In the genomic region with DNA sequence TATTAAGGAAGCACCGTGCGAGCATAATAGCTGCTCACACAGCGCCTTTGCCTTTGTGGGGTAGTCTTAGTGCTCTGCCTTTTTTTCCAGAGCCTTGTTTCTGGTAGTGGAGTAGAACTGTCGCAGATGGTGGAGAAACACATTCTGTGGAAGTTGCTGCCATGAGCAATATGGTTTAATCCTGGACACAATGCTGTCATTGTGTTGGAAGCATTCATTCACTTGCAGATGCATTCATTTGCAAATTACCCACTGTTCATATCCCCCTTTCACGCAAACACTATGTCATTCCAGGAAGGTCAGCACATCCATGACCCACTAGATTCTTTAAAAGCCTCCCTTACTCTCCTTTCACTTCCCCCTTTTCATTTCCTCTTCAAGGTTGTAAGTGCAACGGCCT, we compare ENCODE assay signal across 11 mouse cellular contexts.
DNase-seq lines count a peak whose midpoint lies in the region; ATAC-seq and TF ChIP-seq lines count a peak whose summit lies in the region.
"Had no signal": no experiment of that assay in that cellular context is flagged by ENCODE, and none has a peak within 500 bp of the region (broad histone marks: within the 10 kb centered on the region; RNA-seq: fewer than 3 reads in every experiment).

No protein-coding gene starts in this region.

- no peaks in the 10 kb centered on the region for H3K27me3 ChIP-seq in limb, embryonic 11.5 days (ENCODE audit: control insufficient read depth, insufficient read depth, low read length)
- H3K27me3 ChIP-seq in limb, embryonic 10.5 days (ENCODE audit: low read depth, poor library complexity, severe bottlenecking) = no peaks in the 10 kb centered on the region
- H3K27me3 ChIP-seq in forebrain, embryonic 12.5 days = no peaks in the 10 kb centered on the region
- no peaks in the 10 kb centered on the region for H3K27me3 ChIP-seq in limb, embryonic 12.5 days
- no peaks in the 10 kb centered on the region for H3K27me3 ChIP-seq in neural tube, embryonic 13.5 days
- no peaks in the 10 kb centered on the region for H3K27me3 ChIP-seq in thymus, adult 2 months (ENCODE audit: control insufficient read depth, insufficient read depth, low read length)
- H3K27me3 ChIP-seq in stomach, postnatal 0 days (ENCODE audit: control insufficient read depth, insufficient read depth, low read length) = no peaks in the 10 kb centered on the region
- H3K27me3 ChIP-seq: liver, embryonic 13.5 days had no signal

- H3K4me1 ChIP-seq in limb, embryonic 11.5 days (ENCODE audit: control insufficient read depth, insufficient read depth, low read length) = no peaks in the 10 kb centered on the region
- H3K4me1 ChIP-seq in limb, embryonic 10.5 days = peaks cover 11% of the 10 kb centered on the region
- H3K4me1 ChIP-seq in forebrain, embryonic 12.5 days = peaks cover 11% of the 10 kb centered on the region
- peaks cover 7% of the 10 kb centered on the region; the same call in 1 of the 2 replicates for H3K4me1 ChIP-seq in limb, embryonic 12.5 days (replicated peaks)
- peaks cover 10% of the 10 kb centered on the region; the same call in 1 of the 2 replicates for H3K4me1 ChIP-seq in neural tube, embryonic 13.5 days (replicated peaks)
- no peaks in the 10 kb centered on the region for H3K4me1 ChIP-seq in thymus, adult 2 months (replicated peaks; ENCODE audit: control insufficient read depth, insufficient read depth, low read length)
- H3K4me1 ChIP-seq in stomach, postnatal 0 days (replicated peaks; ENCODE audit: control insufficient read depth, insufficient read depth) = no peaks in the 10 kb centered on the region
- H3K4me1 ChIP-seq: liver, embryonic 13.5 days had no signal

- no peak overlapping the region for H3K27ac ChIP-seq in limb, embryonic 11.5 days (replicated peaks; ENCODE audit: low read depth, low read length)
- H3K27ac ChIP-seq in limb, embryonic 10.5 days = no peak overlapping the region
- peak overlapping the region; percentile 80; the same call in 1 of the 2 replicates for H3K27ac ChIP-seq in forebrain, embryonic 12.5 days
- H3K27ac ChIP-seq in limb, embryonic 12.5 days = peak overlapping the region; percentile 35; the same call in 1 of the 2 replicates
- peak overlapping the region; percentile 38 for H3K27ac ChIP-seq in neural tube, embryonic 13.5 days (replicated peaks)
- H3K27ac ChIP-seq in thymus, adult 2 months (ENCODE audit: control insufficient read depth, insufficient read depth, low read length) = no peak overlapping the region
- H3K27ac ChIP-seq in stomach, postnatal 0 days (replicated peaks) = no peak overlapping the region
- H3K27ac ChIP-seq: liver, embryonic 13.5 days had no signal

- peak; percentile 86 for ATAC-seq in limb, embryonic 11.5 days (ENCODE audit: insufficient number of reproducible peaks, low FRiP score, low TSS enrichment, low read depth)
- ATAC-seq in forebrain, embryonic 12.5 days (ENCODE audit: low FRiP score) = peak; percentile 96
- no peak for ATAC-seq in limb, embryonic 12.5 days (ENCODE audit: insufficient number of reproducible peaks, insufficient read depth, low FRiP score, low TSS enrichment, low read depth)
- ATAC-seq in neural tube, embryonic 13.5 days (ENCODE audit: low read depth) = peak; percentile 79
- ATAC-seq in stomach, postnatal 0 days (ENCODE audit: low FRiP score, low TSS enrichment) = no peak

- H3K9ac ChIP-seq in limb, embryonic 11.5 days (ENCODE audit: low read length) = no peak overlapping the region
- no peak overlapping the region for H3K9ac ChIP-seq in forebrain, embryonic 12.5 days
- no peak overlapping the region for H3K9ac ChIP-seq in limb, embryonic 12.5 days (replicated peaks)
- no peak overlapping the region for H3K9ac ChIP-seq in neural tube, embryonic 13.5 days
- H3K9ac ChIP-seq in stomach, postnatal 0 days (ENCODE audit: low read length) = no peak overlapping the region
- H3K9ac ChIP-seq: liver, embryonic 13.5 days had no signal

- 17% methylated on average over 6 of the region's 6 CpGs for WGBS in limb, embryonic 11.5 days
- 38% methylated on average over 6 of the region's 6 CpGs for WGBS in limb, embryonic 10.5 days
- 0% methylated on average over 6 of the region's 6 CpGs for WGBS in forebrain, embryonic 12.5 days
- WGBS in limb, embryonic 12.5 days = 18% methylated on average over 6 of the region's 6 CpGs
- WGBS in neural tube, embryonic 13.5 days = 15% methylated on average over 6 of the region's 6 CpGs
- 62% methylated on average over 6 of the region's 6 CpGs for WGBS in thymus, adult 2 months
- 69% methylated on average over 6 of the region's 6 CpGs for WGBS in stomach, postnatal 0 days

- no peak overlapping the region for H3K4me3 ChIP-seq in limb, embryonic 11.5 days (ENCODE audit: low read depth, low read length)
- H3K4me3 ChIP-seq in limb, embryonic 10.5 days = no peak overlapping the region
- no peak overlapping the region for H3K4me3 ChIP-seq in forebrain, embryonic 12.5 days (replicated peaks)
- H3K4me3 ChIP-seq in limb, embryonic 12.5 days (replicated peaks) = no peak overlapping the region
- H3K4me3 ChIP-seq in neural tube, embryonic 13.5 days = no peak overlapping the region
- no peak overlapping the region for H3K4me3 ChIP-seq in thymus, adult 2 months (ENCODE audit: control insufficient read depth, insufficient read depth, low read length)
- no peak overlapping the region for H3K4me3 ChIP-seq in stomach, postnatal 0 days (ENCODE audit: low read depth, low read length)
- H3K4me3 ChIP-seq: liver, embryonic 13.5 days had no signal

- no peaks in the 10 kb centered on the region for H3K36me3 ChIP-seq in limb, embryonic 11.5 days (ENCODE audit: control insufficient read depth, insufficient read depth, low read length)
- no peaks in the 10 kb centered on the region for H3K36me3 ChIP-seq in limb, embryonic 10.5 days
- H3K36me3 ChIP-seq in forebrain, embryonic 12.5 days (replicated peaks) = no peaks in the 10 kb centered on the region
- no peaks in the 10 kb centered on the region for H3K36me3 ChIP-seq in limb, embryonic 12.5 days
- H3K36me3 ChIP-seq in neural tube, embryonic 13.5 days = no peaks in the 10 kb centered on the region
- H3K36me3 ChIP-seq in thymus, adult 2 months (ENCODE audit: control insufficient read depth, insufficient read depth, low read length) = no peaks in the 10 kb centered on the region
- H3K36me3 ChIP-seq in stomach, postnatal 0 days (ENCODE audit: control insufficient read depth, insufficient read depth, low read length) = no peaks in the 10 kb centered on the region
- H3K36me3 ChIP-seq: liver, embryonic 13.5 days had no signal

- TF ChIP-seq POLR2A in thymus, adult 2 months (IDR thresholded peaks at IDR 0.05; ENCODE audit: control insufficient read depth, extremely low read depth, insufficient read depth, low read length, poor library complexity) = no peak

- TF ChIP-seq CTCF in thymus, adult 2 months (IDR thresholded peaks at IDR 0.05; ENCODE audit: borderline replicate concordance, control insufficient read depth, extremely low read depth, insufficient read depth, low read length, poor library complexity) = no peak
- TF ChIP-seq CTCF in stomach, postnatal 0 days (IDR thresholded peaks at IDR 0.05; ENCODE audit: low read depth) = no peak

- no peak for TF ChIP-seq EP300 in stomach, postnatal 0 days (optimal IDR thresholded peaks at IDR 0.05)

- peak; percentile 41 for DNase-seq in limb, embryonic 11.5 days (ENCODE audit: low spot score)
- DNase-seq in limb, embryonic 10.5 days (ENCODE audit: low spot score) = no peak
- DNase-seq in layer of hippocampus, adult 11-12 months (ENCODE audit: low spot score) = no peak
- DNase-seq in thymus, adult 2 months = no peak
- DNase-seq in stomach, postnatal 0 days (ENCODE audit: low spot score) = no peak
- DNase-seq: cerebellum, adult 18-20 months; kidney, postnatal 25 days; liver, embryonic 13.5 days had no signal

- no peak overlapping the region for H3K4me2 ChIP-seq in limb, embryonic 11.5 days (ENCODE audit: low read depth, severe bottlenecking)
- no peak overlapping the region for H3K4me2 ChIP-seq in forebrain, embryonic 12.5 days
- no peak overlapping the region for H3K4me2 ChIP-seq in limb, embryonic 12.5 days
- no peak overlapping the region for H3K4me2 ChIP-seq in neural tube, embryonic 13.5 days
- no peak overlapping the region for H3K4me2 ChIP-seq in stomach, postnatal 0 days (replicated peaks; ENCODE audit: low read depth)
- H3K4me2 ChIP-seq: liver, embryonic 13.5 days had no signal

- H3K9me3 ChIP-seq in limb, embryonic 11.5 days (ENCODE audit: control insufficient read depth, low read length) = no peaks in the 10 kb centered on the region
- no peaks in the 10 kb centered on the region for H3K9me3 ChIP-seq in limb, embryonic 10.5 days (replicated peaks)
- no peaks in the 10 kb centered on the region for H3K9me3 ChIP-seq in forebrain, embryonic 12.5 days
- no peaks in the 10 kb centered on the region for H3K9me3 ChIP-seq in limb, embryonic 12.5 days
- no peaks in the 10 kb centered on the region for H3K9me3 ChIP-seq in neural tube, embryonic 13.5 days
- no peaks in the 10 kb centered on the region for H3K9me3 ChIP-seq in stomach, postnatal 0 days (ENCODE audit: control insufficient read depth, low read length)
- H3K9me3 ChIP-seq: liver, embryonic 13.5 days had no signal

Comparison
In these comparisons a context has a peak if more than half of its experiments do, and no peak if none do; other contexts are left out.
1. ATAC-seq: peak in limb, embryonic 11.5 days (single experiment), forebrain, embryonic 12.5 days (single experiment) and neural tube, embryonic 13.5 days (single experiment); none in limb, embryonic 12.5 days (single experiment) and stomach, postnatal 0 days (single experiment).
2. H3K27ac ChIP-seq: peak in forebrain, embryonic 12.5 days (single experiment), limb, embryonic 12.5 days (single experiment) and neural tube, embryonic 13.5 days (single experiment); none in limb, embryonic 11.5 days (single experiment), limb, embryonic 10.5 days (single experiment), thymus, adult 2 months (single experiment) and stomach, postnatal 0 days (single experiment).